Mouse (Mus musculus): Measurements from ENCODE around the gene Gm10722. TPM values are rescaled to one million over a fixed set of nuclear protein-coding genes. Genes with fewer than 3 reads are reported as not detected.

Gm10722 gene
- not detected for polyA plus RNA-seq (2014; fragmentation: Illumina TruSeq; extraction: RNeasy Lipid Tissue Mini Kit (QIAGEN cat#74804); ENCODE audit: low read depth, low replicate concordance)

DNA sequence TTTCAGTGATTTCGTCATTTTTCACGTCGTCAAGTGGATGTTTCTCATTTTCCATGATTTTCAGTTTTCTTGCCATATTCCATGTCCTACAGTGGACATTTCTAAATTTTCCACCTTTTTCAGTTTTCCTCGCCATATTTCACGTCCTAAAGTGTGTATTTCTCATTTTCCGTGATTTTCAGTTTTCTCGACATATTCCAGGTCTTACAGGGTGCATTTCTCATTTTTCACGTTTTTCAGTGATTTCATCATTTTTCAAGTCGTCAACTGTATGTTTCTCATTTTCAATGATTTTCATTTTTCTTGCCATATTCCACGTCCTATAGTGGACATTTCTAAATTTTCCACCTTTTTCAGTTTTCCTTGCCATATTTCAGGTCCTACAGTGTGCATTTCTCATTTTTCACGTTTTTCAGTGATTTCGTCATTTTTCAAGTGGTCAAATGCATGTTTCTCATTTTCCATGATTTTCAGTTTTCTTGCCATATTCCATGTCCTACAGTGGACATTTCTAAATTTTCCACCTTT is at the start of gene Gm10722:
Gene Gm10722, plus strand, starts transcription at position 478 of the 528 bp plus-strand sequence.

GRCm38 (mm10) chr9:3002794-3003396 is 2.2 kb downstream of the Gm10722 start, which contains the start of gene Gm11168:
Gene Gm11168, plus strand, starts transcription at chr9:3003346.

GRCm38 (mm10) chr9:3012733-3013279 is 12.1 kb downstream of the Gm10722 start, which contains the start of gene Gm10721:
Gene Gm10721, plus strand, starts transcription at chr9:3013140.

GRCm38 (mm10) chr9:3015354-3015753 is 14.6 kb downstream of the Gm10722 start, which contains the start of gene Gm10720:
Gene Gm10720, plus strand, starts transcription at chr9:3015654.

GRCm38 (mm10) chr9:3017108-3017507 is 16.4 kb downstream of the Gm10722 start, which contains the start of gene Gm10719:
Gene Gm10719, plus strand, starts transcription at chr9:3017408.

GRCm38 (mm10) chr9:3023312-3023984 is 22.7 kb downstream of the Gm10722 start, which contains the start of gene Gm10718:
Gene Gm10718, plus strand, starts transcription at chr9:3023547.

DNA sequence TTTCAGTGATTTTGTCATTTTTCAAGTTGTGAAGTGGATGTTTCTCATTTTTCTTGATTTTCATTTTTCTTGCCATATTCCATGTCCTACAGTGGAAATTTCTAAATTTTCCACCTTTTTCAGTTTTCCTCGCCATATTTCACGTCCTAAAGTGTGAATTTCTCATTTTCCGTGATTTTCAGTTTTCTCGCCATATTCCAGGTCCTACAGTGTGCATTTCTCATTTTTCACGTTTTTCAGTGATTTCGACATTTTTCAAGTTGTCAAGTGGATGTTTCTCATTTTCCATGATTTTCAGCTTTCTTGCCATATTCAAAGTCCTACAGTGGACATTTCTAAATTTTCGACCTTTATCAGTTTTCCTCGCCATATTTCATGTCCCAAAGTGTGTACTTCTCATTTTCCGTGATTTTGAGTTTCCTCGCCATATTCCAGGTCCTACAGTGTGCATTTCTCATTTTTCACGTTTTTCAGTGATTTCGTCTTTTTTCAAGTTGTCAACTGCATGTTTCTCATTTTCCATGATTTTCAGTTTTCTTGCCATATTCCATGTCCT is 24.3 kb downstream of the Gm10722 start, which contains the start of gene Gm10717:
Gene Gm10717, plus strand, starts transcription at position 506 of the 556 bp plus-strand sequence.

DNA sequence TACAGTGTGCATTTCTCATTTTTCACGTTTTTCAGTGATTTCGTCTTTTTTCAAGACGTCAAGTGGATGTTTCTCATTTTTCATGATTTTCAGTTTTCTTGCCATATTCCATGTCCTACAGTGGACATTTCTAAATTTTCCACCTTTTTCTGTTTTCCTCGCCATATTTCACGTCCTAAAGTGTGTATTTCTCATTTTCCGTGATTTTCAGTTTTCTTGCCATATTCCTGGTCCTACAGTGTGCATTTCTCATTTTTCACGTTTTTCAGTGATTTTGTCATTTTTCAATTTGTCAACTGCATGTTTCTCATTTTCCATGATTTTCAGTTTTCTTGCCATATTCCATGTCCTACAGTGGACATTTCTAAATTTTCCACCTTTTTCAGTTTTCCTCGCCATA is 33.6 kb downstream of the Gm10722 start, which contains the start of gene Gm17535:
Gene Gm17535, plus strand, starts transcription at position 301 of the 400 bp plus-strand sequence.

DNA sequence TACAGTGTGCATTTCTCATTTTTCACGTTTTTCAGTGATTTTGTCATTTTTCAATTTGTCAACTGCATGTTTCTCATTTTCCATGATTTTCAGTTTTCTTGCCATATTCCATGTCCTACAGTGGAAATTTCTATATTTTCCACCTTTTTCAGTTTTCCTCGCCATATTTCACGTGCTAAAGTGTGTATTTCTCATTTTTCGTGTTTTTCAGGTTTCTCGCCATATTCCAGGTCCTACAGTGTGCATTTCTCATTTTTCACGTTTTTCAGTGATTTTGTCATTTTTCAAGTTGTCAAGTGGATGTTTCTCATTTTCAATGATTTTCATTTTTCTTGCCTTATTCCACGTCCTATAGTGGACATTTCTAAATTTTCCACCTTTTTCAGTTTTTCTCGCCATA is 35.9 kb downstream of the Gm10722 start, which contains the start of gene Gm10715:
Gene Gm10715, plus strand, starts transcription at position 301 of the 400 bp plus-strand sequence.

Other genes with a start within 250 kb of the Gm10722 start
- not detected for gene Gm11168, start 2.4 kb downstream of the Gm10722 start, polyA plus RNA-seq (2014; fragmentation: Illumina TruSeq; extraction: RNeasy Lipid Tissue Mini Kit (QIAGEN cat#74804); ENCODE audit: low read depth, low replicate concordance)
- not detected for gene Gm10721, start 12.2 kb downstream of the Gm10722 start, polyA plus RNA-seq (2014; fragmentation: Illumina TruSeq; extraction: RNeasy Lipid Tissue Mini Kit (QIAGEN cat#74804); ENCODE audit: low read depth, low replicate concordance)
- gene Gm10720, start 14.7 kb downstream of the Gm10722 start, polyA plus RNA-seq (2014; fragmentation: Illumina TruSeq; extraction: RNeasy Lipid Tissue Mini Kit (QIAGEN cat#74804); ENCODE audit: low read depth, low replicate concordance) = not detected
- gene Gm10719, start 16.5 kb downstream of the Gm10722 start, polyA plus RNA-seq (2014; fragmentation: Illumina TruSeq; extraction: RNeasy Lipid Tissue Mini Kit (QIAGEN cat#74804); ENCODE audit: low read depth, low replicate concordance) = not detected
- gene Gm10718, start 22.6 kb downstream of the Gm10722 start, polyA plus RNA-seq (2014; fragmentation: Illumina TruSeq; extraction: RNeasy Lipid Tissue Mini Kit (QIAGEN cat#74804); ENCODE audit: low read depth, low replicate concordance) = not detected
- gene Gm10717, start 24.5 kb downstream of the Gm10722 start, polyA plus RNA-seq (2014; fragmentation: Illumina TruSeq; extraction: RNeasy Lipid Tissue Mini Kit (QIAGEN cat#74804); ENCODE audit: low read depth, low replicate concordance) = not detected
- not detected for gene Gm17535, start 33.7 kb downstream of the Gm10722 start, polyA plus RNA-seq (2014; fragmentation: Illumina TruSeq; extraction: RNeasy Lipid Tissue Mini Kit (QIAGEN cat#74804); ENCODE audit: low read depth, low replicate concordance)
- not detected for gene Gm10715, start 36.0 kb downstream of the Gm10722 start, polyA plus RNA-seq (2014; fragmentation: Illumina TruSeq; extraction: RNeasy Lipid Tissue Mini Kit (QIAGEN cat#74804); ENCODE audit: low read depth, low replicate concordance)